Mouse (Mus musculus) liver, embryonic 11.5 days (tissue): Measurements from ENCODE around the gene Pdzk1ip1. TPM values are rescaled to one million over a fixed set of nuclear protein-coding genes. Genes with fewer than 3 reads are reported as not detected.

Source experiments
- ATAC-seq: fragments of 200-750 bp; cut with Nextera tagmentation; replicated peaks from 2 replicates; pipeline ENCODE4 v1.8.0; 2017; ENCODE audit warnings: moderate number of reproducible peaks, mild to moderate bottlenecking, moderate TSS enrichment, moderate library complexity; ENCODE audit not compliant: low FRiP score
- DNase-seq: peaks from one replicate; pipeline ENCODE4 v3.0.0-alpha.2; 2017; ENCODE audit warnings: low spot score
- H3K27ac ChIP-seq: fragments of 300-500 bp; sonication (generic); 2 replicates; pipeline ENCODE4 v1.5.1; 2014; ENCODE audit warnings: mild to moderate bottlenecking, low read depth, low read length, control low read depth
- H3K27me3 ChIP-seq: fragments of 300-500 bp; sonication (generic); replicated peaks from 2 replicates; pipeline ENCODE4 v1.6.1; 2014; ENCODE audit warnings: low read length, mixed read lengths; ENCODE audit not compliant: control insufficient read depth, insufficient read depth
- H3K36me3 ChIP-seq: fragments of 300-500 bp; sonication (generic); 2 replicates; pipeline ENCODE4 v1.6.1; 2014; ENCODE audit warnings: mild to moderate bottlenecking, low read length, moderate library complexity, mixed read lengths; ENCODE audit not compliant: control insufficient read depth, insufficient read depth
- H3K4me1 ChIP-seq: fragments of 300-500 bp; sonication (generic); replicated peaks from 2 replicates; pipeline ENCODE4 v1.6.1; 2014; ENCODE audit warnings: low read length, mixed read lengths; ENCODE audit not compliant: control insufficient read depth, insufficient read depth
- H3K4me2 ChIP-seq: fragments of 300-500 bp; sonication (generic); 2 replicates; pipeline ENCODE4 v1.6.1; 2014; ENCODE audit warnings: mild to moderate bottlenecking, control low read depth, moderate library complexity
- H3K4me3 ChIP-seq: fragments of 300-500 bp; sonication (generic); 2 replicates; pipeline ENCODE4 v1.5.1; 2014; ENCODE audit warnings: low read depth, low read length, control low read depth
- H3K9ac ChIP-seq: fragments of 300-500 bp; sonication (generic); 2 replicates; pipeline ENCODE4 v1.6.1; 2014; ENCODE audit warnings: low read depth, low read length, control low read depth
- H3K9me3 ChIP-seq: fragments of 300-500 bp; sonication (generic); 2 replicates; pipeline ENCODE4 v1.6.1; 2016; ENCODE audit warnings: low read length, inconsistent platforms, mixed read lengths; ENCODE audit not compliant: control insufficient read depth
- WGBS: fragments of 180-500 bp; shearing (Covaris S2); extraction: QIAGEN DNeasy Blood & Tissue Kit; methylation state at CpG from one replicate; pipeline ENCODE4 v1.1.7; 2014; 5-methylcytosine and 5-hydroxymethylcytosine counted together
- polyA plus RNA-seq: library from polyadenylated mRNA; unstranded; fragments of >200 nt; fragmentation: Nextera tagmentation; extraction: Ambion mirVana; gene quantifications from 2 replicates; pipeline ENCODE4 v1.2.1, GENCODE M21; 2014

Gene Pdzk1ip1
- polyA plus RNA-seq, 1 experiment from 2014 or later = 25.8 TPM

DNA sequence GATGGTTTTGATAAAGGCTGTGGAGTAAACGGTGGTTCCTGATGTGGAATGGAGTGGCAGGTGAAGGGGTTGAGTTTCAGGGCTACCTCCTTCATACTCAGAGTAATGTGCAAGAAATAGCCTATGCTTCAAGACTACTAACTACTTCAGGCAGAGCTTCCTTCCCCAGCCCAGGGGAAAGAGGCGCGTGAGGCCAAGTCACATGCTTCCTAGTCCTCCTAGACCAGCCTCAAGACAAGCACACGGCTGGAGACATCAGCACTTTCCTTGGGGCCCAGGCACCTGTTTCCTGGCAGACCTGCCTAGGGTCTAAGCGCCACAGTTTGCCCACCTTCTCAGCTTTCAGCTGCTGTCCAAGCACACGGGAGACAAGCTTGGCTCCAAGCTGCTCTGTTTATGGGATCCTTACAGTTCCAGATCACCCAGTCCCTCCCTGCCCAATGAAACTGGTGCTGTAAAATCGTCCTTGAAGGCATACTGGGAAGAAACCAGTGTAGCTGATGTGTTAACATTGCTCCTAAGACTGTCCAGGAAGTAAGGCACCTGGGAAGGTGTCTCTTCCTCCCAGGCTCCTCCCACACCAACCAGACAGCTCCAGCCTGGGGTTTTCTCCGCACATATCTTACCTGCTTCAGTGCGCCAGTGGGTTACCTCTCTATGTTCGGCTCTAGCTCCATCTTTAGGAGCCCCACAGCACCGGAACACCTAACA lies 8.1 kb downstream of the Pdzk1ip1 start:
- peak overlapping the region; percentile 79 for H3K4me2 ChIP-seq
- 0 out of 2 replicates have a peak, but pooled peaks cover 9% of the 10 kb centered on the region for H3K27me3 ChIP-seq
- 9% methylated on average over 11 of the region's 11 CpGs for WGBS
- H3K4me3 ChIP-seq = peak overlapping the region; percentile 38
- peak overlapping the region; percentile 98 for H3K27ac ChIP-seq
- ATAC-seq (no peak; the same call in 1 of the 2 replicates), DNase-seq (no peak)
- H3K36me3 ChIP-seq = no peaks in the 10 kb centered on the region
- H3K4me1 ChIP-seq = peaks cover 47% of the 10 kb centered on the region
- H3K9ac ChIP-seq = peak overlapping the region; percentile 72
- no peaks in the 10 kb centered on the region for H3K9me3 ChIP-seq

- peak overlapping the region; percentile 98 for H3K27ac ChIP-seq
- ATAC-seq (no peak), DNase-seq (no peak)
- no peaks in the 10 kb centered on the region for H3K36me3 ChIP-seq
- peak overlapping the region; percentile 72 for H3K9ac ChIP-seq
- WGBS = 0% methylated on average over 6 of the region's 6 CpGs
- H3K4me2 ChIP-seq = peak overlapping the region; percentile 79
- H3K9me3 ChIP-seq = no peaks in the 10 kb centered on the region
- peaks cover 47% of the 10 kb centered on the region for H3K4me1 ChIP-seq
- H3K27me3 ChIP-seq = 0 out of 2 replicates have a peak, but pooled peaks cover 9% of the 10 kb centered on the region
- peak overlapping the region; percentile 38 for H3K4me3 ChIP-seq
These were observed 8.6 kb downstream of the Pdzk1ip1 start for GRCm38 (mm10) chr4:115097146-115097496.

DNA sequence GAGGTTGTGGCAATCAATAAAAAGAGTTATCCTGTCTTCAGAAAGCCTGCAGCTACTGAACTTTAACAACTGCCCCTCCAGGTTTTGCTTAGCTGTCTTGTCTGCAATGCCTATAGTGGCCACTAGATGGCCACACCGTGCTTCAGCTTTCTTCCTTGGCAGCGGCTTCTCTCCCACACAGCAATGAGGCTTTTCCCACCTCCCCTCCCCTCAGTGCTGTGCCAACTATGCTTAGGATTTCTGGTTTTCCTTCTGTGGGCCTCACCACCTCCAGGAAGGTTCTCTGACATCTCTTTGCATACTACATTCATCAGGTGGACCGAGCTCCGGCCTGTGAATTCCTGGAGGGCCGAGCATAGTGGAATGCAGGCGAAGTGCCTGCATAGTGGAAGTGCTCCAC lies 13.2 kb downstream of the Pdzk1ip1 start:
- 48% methylated on average over 6 of the region's 6 CpGs for WGBS
- 0 out of 2 replicates have a peak, but pooled peaks cover 3% of the 10 kb centered on the region for H3K27me3 ChIP-seq
- H3K27ac ChIP-seq = no peak overlapping the region
- peaks cover 13% of the 10 kb centered on the region for H3K4me1 ChIP-seq
- H3K9me3 ChIP-seq = no peaks in the 10 kb centered on the region
- no peak for DNase-seq
- no peak overlapping the region for H3K4me2 ChIP-seq
- H3K4me3 ChIP-seq = no peak overlapping the region
- H3K9ac ChIP-seq = no peak overlapping the region
- no peaks in the 10 kb centered on the region for H3K36me3 ChIP-seq
- ATAC-seq = no peak

DNA sequence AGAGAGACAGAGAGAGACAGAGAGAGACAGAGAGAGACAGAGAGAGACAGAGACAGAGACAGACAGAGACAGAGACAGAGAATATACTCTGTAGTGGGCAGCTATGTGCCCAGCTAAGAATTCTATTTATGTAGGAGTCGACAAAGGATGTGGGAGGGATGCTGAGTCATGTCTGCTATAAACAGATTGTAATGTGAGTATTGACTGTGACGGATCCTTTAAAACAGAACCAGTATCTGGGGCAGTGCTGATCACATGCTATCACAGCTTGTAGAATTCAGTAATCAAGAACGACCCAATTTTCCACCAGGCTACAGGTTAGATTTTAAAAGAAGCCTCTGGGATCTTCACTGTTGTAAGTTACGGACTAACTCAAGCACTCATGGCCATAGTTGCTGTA lies 15.0 kb downstream of the Pdzk1ip1 start:
- Histone ChIP-seq H3K27ac (no peak overlapping the region), H3K27me3 (no peaks in the 10 kb centered on the region), H3K36me3 (no peaks in the 10 kb centered on the region), H3K9me3 (no peaks in the 10 kb centered on the region), H3K4me2 (no peak overlapping the region), H3K9ac (no peak overlapping the region), H3K4me1 (no peaks in the 10 kb centered on the region), H3K4me3 (no peak overlapping the region)
- ATAC-seq (peak; percentile 69), DNase-seq (no peak)
- WGBS = 34% methylated on average over 4 of the region's 4 CpGs

DNA sequence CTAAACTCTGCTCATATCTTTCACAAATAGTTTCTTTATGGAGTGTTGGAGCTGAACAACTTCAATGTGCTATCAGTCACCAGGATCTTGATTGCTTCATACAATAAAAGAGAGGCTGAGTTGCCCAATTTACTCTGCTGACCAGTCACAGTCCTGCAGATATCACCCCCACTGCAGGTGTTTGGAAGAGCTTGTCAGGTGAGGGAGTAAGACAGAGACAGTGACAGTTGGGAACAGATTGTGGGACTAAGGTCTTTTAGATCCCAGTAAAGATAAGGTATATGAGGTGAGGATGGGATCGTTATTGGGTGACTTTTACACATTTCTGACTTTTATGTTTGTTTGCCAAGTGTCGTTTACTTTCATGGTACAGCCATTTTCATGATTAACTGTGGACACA lies 22.7 kb downstream of the Pdzk1ip1 start:
- H3K4me2 ChIP-seq = no peak overlapping the region

DNA sequence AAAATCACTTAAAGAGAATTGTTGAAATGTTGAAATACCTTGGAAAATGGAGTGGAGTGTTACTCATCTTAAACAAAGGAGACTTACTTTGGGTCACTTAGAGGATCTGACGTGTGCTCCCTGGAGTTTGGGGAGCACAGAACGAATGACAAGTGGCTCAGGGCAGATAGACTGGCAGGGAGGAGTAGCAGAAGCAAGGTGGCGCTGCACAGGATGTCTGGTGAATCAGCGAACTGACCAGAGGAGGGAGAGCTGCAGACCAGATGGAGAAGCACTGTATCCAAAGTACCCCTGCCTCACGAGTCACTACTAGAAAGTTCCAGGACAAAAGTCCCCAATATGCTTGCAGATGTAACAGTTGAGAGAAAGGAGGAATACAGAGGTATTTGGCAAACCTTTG lies 24.8 kb downstream of the Pdzk1ip1 start:
- WGBS = 22% methylated on average over 5 of the region's 5 CpGs
- DNase-seq = no peak
- Histone ChIP-seq H3K4me1 (no peaks in the 10 kb centered on the region), H3K4me2 (no peak overlapping the region), H3K4me3 (no peak overlapping the region), H3K36me3 (no peaks in the 10 kb centered on the region), H3K27me3 (no peaks in the 10 kb centered on the region), H3K27ac (no peak overlapping the region), H3K9me3 (no peaks in the 10 kb centered on the region), H3K9ac (no peak overlapping the region)
- ATAC-seq = no peak

More for the DNA sequence above, 22.7 kb downstream of the Pdzk1ip1 start:
- DNase-seq (no peak), ATAC-seq (no peak)
- Histone ChIP-seq H3K9ac (no peak overlapping the region), H3K9me3 (no peaks in the 10 kb centered on the region), H3K4me3 (no peak overlapping the region), H3K27me3 (no peaks in the 10 kb centered on the region), H3K4me1 (no peaks in the 10 kb centered on the region), H3K27ac (no peak overlapping the region), H3K36me3 (no peaks in the 10 kb centered on the region)
- WGBS = 69% methylated on average over 2 of the region's 2 CpGs

DNA sequence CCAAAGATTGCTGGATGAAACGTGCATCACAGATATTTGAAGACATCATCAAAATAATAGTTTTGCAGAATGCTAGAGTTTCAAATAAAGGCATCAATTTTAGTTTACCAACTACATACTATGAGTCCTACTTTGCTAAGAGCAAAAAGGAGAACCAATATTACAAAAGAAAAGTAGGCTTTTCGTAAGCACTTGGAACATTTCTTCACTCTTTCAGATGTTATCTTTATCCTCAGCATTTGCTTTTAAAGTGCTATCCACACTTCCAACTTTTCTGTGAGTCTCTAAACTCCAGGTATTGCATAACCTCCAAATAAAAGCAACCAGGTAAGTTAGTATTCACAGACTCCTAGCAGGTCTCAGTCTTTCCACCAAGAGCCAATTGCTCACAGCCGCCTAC lies 31.1 kb downstream of the Pdzk1ip1 start:
- WGBS = 77% methylated on average over 3 of the region's 3 CpGs
- H3K36me3 ChIP-seq = no peaks in the 10 kb centered on the region
- DNase-seq (no peak), ATAC-seq (no peak)
- H3K9ac ChIP-seq = no peak overlapping the region
- no peaks in the 10 kb centered on the region for H3K27me3 ChIP-seq
- no peaks in the 10 kb centered on the region for H3K4me1 ChIP-seq
- no peaks in the 10 kb centered on the region for H3K9me3 ChIP-seq
- no peak overlapping the region for H3K4me2 ChIP-seq
- H3K27ac ChIP-seq = no peak overlapping the region
- no peak overlapping the region for H3K4me3 ChIP-seq

DNA sequence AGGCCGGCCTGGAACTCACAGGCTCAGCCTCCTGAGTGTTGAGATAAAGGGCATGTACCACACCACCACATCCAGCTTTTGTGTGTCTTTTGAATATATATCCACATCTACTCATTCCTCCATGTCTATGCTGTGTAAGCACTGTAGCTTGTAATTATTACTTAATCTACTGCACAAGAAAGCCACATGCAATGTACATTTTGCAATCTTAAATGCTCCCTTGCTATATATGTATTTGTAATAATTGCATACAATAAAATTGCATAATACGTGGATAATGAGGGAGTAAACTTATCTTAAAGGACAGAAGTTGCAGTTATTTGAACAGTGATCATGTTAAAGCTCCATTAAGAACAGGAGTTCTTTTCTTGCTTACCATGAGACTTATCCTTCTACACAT lies 32.7 kb downstream of the Pdzk1ip1 start:
- H3K9me3 ChIP-seq = no peaks in the 10 kb centered on the region
- ATAC-seq (no peak), DNase-seq (no peak)
- 76% methylated on average over 2 of the region's 2 CpGs for WGBS
- H3K4me3 ChIP-seq = no peak overlapping the region
- H3K4me1 ChIP-seq = no peaks in the 10 kb centered on the region
- no peak overlapping the region for H3K9ac ChIP-seq
- H3K4me2 ChIP-seq = no peak overlapping the region
- no peaks in the 10 kb centered on the region for H3K36me3 ChIP-seq
- no peak overlapping the region for H3K27ac ChIP-seq
- H3K27me3 ChIP-seq = no peaks in the 10 kb centered on the region

DNA sequence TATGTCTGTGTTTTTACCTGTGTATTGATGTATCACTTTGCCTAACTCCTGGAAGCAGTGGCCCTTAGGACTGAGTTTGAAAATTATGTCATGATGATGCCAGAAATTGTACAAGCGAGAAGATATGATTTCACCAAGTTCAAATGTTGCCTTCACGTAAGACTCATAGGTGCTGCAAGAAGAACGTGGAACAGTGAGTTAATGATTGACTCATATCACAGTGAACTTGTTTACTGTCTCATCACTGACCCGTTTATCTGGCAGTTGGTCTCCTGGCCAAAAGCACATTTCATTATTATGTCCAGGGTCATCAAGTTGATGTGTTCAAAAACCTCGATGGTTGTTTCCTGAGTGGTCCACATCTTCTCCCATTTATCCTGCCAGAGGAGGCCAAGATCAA lies 33.1 kb downstream of the Pdzk1ip1 start:
- no peaks in the 10 kb centered on the region for H3K9me3 ChIP-seq
- H3K4me2 ChIP-seq = no peak overlapping the region
- DNase-seq (no peak), ATAC-seq (no peak)
- no peaks in the 10 kb centered on the region for H3K36me3 ChIP-seq
- no peak overlapping the region for H3K9ac ChIP-seq
- WGBS = 73% methylated on average over 5 of the region's 5 CpGs
- H3K4me3 ChIP-seq = no peak overlapping the region
- no peaks in the 10 kb centered on the region for H3K27me3 ChIP-seq
- H3K27ac ChIP-seq = no peak overlapping the region
- H3K4me1 ChIP-seq = no peaks in the 10 kb centered on the region
